Mouse (Mus musculus) 3T3-L1 (cell line): ENCODE results near the gene Slco3a1.

ENCODE experiments used
- DNase-seq: peaks from one replicate; pipeline ENCODE4 v3.0.0-alpha.2; 2015; ENCODE audit warnings: low read depth, low spot score

Slco3a1 gene

GRCm38 (mm10) chr7:74486083-74486482, 68.5 kb downstream of the Slco3a1 start:
- no peak for DNase-seq

- no peak for DNase-seq
These were observed 68.9 kb downstream of the Slco3a1 start for GRCm38 (mm10) chr7:74485669-74486068.

- no peak for DNase-seq
These were observed 70.6 kb downstream of the Slco3a1 start for GRCm38 (mm10) chr7:74484024-74484385.

- no peak for DNase-seq
These were observed 71.1 kb downstream of the Slco3a1 start for GRCm38 (mm10) chr7:74483294-74484023.

GRCm38 (mm10) chr7:74471740-74472139, 82.8 kb downstream of the Slco3a1 start:
- DNase-seq, result no peak

GRCm38 (mm10) chr7:74466886-74467285, 87.7 kb downstream of the Slco3a1 start:
- no peak for DNase-seq

- DNase-seq, result peak; percentile 86
These were observed 89.9 kb downstream of the Slco3a1 start for GRCm38 (mm10) chr7:74464638-74465037.

GRCm38 (mm10) chr7:74462451-74462850, 92.1 kb downstream of the Slco3a1 start:
- DNase-seq, result no peak

GRCm38 (mm10) chr7:74461736-74462135, 92.8 kb downstream of the Slco3a1 start:
- DNase-seq, result no peak

GRCm38 (mm10) chr7:74461146-74461545, 93.4 kb downstream of the Slco3a1 start:
- DNase-seq, result no peak

GRCm38 (mm10) chr7:74459812-74460211, 94.8 kb downstream of the Slco3a1 start:
- peak; percentile 79 for DNase-seq

GRCm38 (mm10) chr7:74459277-74459676, 95.3 kb downstream of the Slco3a1 start:
- DNase-seq, result peak; percentile 54

GRCm38 (mm10) chr7:74458475-74459221, 95.9 kb downstream of the Slco3a1 start:
- DNase-seq, result peak; percentile 67

- DNase-seq, result peak; percentile 78
These were observed 97.1 kb downstream of the Slco3a1 start for GRCm38 (mm10) chr7:74457347-74457975.

GRCm38 (mm10) chr7:74456781-74457180, 97.8 kb downstream of the Slco3a1 start:
- peak; percentile 57 for DNase-seq

- no peak for DNase-seq
These were observed 103.5 kb downstream of the Slco3a1 start for GRCm38 (mm10) chr7:74451047-74451446.

- DNase-seq, result no peak
These were observed 104.8 kb downstream of the Slco3a1 start for GRCm38 (mm10) chr7:74449802-74450201.

GRCm38 (mm10) chr7:74447781-74448180, 106.8 kb downstream of the Slco3a1 start:
- DNase-seq, result no peak

GRCm38 (mm10) chr7:74445148-74445547, 109.4 kb downstream of the Slco3a1 start:
- DNase-seq, result peak; percentile 18

- no peak for DNase-seq
These were observed 112.2 kb downstream of the Slco3a1 start for GRCm38 (mm10) chr7:74442380-74442779.

GRCm38 (mm10) chr7:74437534-74437933, 117.0 kb downstream of the Slco3a1 start:
- no peak for DNase-seq

GRCm38 (mm10) chr7:74436642-74437041, 117.9 kb downstream of the Slco3a1 start:
- no peak for DNase-seq

GRCm38 (mm10) chr7:74432950-74433349, 121.6 kb downstream of the Slco3a1 start:
- peak; percentile 15 for DNase-seq
